Mouse (Mus musculus) gastrocnemius, postnatal 25 days (tissue): ENCODE measurements at regions not wholly inside any gene's neighbourhood (a gene's known extent, or its start where the extent isn't known, plus 50 kb on each side); places are given as distances from the start of the nearest gene placed in this dataset.
A peak's percentile ranks its signal among the peaks of the same experiment; 100 is the strongest.

Experiments used
- DNase-seq: peaks from one replicate; pipeline ENCODE4 v3.0.0; 2022

DNA sequence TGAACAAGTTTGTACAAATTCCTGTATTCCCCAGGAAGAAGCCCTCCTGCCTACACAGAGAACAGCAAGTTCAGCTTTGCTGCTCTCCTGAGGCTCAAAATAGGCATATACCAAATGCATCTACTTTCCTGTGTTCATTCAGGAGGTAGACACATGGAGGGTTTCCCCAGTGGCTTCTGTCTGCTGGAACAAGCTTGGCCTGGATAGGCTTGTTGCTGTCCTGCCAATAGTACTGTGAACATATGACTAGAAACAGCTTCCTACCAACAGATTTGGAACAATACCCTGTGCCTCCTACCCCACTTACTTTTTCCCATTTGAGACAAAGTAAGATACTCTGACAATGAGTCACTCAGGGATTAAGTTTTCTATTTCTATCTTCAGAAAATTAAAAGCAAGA lies 93.8 kb upstream of the Wdpcp start:
- no peak for DNase-seq

DNA sequence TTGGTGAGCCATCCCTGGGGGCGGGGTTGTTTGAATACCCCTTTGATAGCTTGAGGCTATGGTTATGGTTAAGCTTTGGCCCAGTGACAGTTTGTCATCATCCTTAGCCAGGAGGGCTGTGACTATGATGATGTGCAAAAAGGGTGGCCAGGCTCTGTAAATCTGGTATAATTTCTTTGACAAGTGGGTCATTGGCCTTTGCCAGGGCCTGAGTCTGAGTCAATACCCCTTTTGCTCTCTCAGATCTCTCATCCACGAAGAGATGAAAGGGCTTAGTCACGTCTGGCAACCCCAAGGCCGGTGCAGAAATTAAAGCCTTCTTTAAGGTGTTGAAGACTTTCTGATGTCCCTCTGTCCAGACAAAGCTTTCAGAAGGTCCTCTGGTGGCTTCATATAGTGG lies 99.7 kb upstream of the Ugp2 start:
- DNase-seq, result no peak

DNA sequence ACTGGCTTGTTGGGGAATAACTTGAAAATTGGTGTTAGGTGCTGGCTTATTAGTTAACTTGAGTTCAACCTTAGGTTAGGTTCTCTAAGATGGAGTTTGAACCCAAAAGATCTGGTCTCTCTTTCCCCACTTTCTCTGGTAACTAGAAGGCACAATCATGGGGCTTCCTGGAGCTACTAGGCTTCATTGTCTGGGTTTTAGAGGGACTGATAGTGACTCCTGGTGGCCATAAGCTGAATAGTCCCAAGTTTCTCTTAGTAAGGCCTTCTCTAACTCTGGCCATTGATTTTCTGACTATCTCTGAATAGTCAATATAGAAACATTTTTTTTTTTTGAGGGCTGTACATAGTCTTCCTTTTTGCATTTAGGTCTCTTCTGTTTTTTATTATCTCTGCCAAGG lies 97.5 kb upstream of the Ugp2 start:
- no peak for DNase-seq

- no peak for DNase-seq
These were observed 89.0 kb upstream of the Ugp2 start for GRCm38 (mm10) chr11:21460011-21460410.

- no peak for DNase-seq
These were observed 82.5 kb upstream of the Ugp2 start for GRCm38 (mm10) chr11:21453308-21454106.

DNA sequence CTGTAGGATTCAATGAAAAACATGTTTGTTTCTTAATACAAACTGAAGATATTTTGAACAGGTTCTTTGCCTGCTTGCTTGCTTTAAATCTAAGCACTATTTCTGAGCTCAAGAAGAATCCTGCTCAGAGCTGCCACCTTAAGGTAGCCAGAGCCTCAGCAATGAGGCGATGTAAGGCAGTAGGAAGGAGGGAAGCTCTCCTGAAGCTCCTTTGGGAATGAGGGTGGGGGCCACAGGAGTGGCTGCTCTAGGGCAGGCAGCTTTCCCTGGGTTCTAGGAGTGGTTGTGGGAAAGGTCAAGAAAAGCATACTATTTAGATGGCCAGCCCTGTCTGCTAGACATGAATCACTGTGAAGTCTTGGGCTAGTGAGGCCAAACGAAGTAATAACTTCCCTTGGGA lies 62.7 kb upstream of the Ugp2 start:
- peak; percentile 18 for DNase-seq

DNA sequence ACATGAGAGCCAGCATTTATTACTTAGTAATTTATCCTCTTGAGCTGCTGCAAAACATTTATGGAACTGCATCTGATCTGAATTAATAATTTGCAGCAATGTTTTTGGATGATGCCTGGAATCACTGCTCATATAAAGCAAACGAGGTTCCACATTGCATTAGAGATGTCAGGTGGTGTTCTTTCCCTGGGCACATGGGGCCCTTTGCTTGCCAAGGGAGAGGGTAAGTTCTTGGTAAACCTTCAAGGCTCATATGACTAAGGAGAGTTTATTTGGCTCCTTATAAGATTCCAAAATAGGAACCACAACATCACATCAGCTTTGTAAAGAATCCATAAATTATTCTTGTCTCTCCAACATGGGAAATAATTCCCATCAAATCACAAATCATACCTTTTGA lies 59.0 kb upstream of the Ugp2 start:
- no peak for DNase-seq

DNA sequence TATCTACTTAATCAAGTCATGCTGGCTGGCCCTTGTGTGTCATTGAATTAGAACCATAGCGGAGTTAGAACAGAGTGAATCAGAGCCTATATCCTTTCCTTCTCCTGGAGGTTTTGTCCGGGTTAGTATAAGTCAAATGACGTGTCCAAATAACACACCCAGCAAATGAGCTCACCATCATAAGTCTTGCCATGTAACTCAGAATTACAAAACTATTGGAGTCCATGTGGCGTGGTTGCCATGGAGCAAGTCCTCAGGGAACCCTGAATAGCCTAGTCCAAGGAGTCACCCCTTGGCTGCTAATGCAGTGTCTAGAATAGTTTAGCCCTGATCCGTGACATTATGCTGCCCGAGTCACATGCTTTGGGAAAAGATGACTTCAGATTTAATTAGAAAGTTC lies 57.7 kb upstream of the Ugp2 start:
- peak; percentile 78 for DNase-seq

DNA sequence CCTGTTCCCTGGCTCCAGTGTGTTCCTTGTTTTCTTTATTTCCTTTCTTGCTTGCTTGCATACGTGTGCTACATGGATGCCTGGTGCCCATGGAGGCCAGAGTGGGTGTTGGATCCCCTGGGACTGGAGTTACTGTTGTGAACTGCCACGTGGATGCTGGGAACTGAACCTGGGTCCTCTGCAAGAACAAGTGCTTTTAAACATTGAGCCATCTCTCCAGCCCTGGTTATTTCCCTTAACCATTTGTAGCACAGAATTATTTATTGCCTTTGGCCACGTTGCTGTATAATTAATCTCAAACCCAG lies 57.0 kb upstream of the Ugp2 start:
- no peak for DNase-seq

DNA sequence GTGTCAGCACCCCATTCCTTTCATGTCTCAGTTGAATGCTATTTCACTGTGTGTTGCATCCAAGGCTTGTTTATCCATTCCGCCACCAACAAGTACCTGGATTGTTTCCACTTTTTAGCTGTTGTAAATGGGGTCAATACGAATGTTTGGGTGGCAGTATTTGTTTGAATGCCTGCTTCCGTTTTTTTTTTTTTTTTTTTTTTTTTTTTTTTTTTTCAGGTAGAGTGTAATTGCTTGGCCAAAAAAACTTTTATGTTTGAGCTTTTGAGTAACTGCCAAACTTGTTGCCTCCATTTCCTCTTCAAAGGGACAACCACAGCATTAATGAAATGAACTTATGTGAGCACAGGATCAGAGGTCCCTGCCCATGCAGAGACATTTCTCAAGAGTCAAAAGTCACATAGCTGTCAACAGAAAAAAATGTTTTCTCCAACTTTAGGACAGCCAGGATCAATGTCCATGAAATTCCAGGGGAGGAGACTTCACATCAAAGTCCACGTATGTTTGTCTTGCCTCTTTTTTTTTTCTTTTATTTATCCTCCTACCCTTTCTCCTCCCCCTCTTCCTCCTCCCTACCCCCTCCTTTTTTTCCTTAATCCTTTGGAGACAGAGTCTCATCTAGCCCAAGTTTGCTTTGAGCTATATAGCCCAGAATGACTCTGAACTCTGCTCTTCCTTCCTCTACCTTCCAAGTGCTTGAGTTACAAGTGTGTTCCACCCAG lies 56.5 kb upstream of the Ugp2 start:
- no peak for DNase-seq

DNA sequence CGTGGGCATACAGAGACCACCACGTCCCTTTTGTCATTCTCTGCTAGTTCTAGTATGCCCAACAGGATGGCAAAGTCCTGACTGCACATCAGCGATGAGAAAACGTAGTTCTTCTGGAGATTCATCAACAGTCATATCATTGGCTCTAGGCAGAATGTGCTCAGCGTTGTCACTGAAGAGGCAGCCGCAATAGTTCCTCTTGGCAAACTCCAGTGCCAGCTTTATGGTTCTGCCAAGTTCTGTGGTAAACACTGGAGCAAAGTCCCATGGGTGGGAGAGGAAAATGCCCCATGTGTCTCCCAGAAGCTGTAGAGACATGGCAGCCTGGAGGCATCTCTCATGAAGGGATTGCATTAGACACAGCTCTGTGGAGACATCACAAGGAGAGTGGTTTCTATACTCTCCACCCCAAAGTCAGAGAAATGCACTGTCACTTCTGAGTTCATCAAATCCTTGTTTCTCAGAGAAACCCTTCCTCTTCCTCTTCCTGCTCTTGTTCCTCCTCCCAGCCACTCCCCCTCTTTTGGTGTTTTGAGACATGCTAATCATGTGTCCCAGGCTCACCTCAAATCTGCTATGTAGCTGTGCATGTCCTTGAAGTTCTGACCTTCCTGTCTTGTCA lies 54.6 kb upstream of the Ugp2 start:
- DNase-seq, result peak; percentile 11

DNA sequence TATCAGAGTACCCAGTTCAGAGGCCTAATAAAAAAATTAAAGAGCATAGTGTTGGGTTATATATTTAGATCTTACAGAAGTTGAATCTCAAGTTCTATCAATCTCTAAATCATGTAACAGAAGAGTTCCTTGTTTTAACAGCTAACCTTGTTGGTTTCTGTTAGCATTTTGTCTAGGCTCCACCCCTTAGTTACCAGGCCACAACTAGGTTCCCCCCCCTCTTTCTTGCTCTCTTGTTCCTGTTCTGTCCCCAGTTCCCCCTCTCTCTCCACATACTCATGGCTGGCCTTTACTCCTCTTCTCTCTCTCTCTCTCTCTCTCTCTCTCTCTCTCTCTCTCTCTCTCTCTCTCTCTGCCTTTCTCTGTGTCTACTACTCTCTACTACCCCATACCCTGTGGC lies 53.3 kb upstream of the Ugp2 start:
- no peak for DNase-seq

GRCm38 (mm10) chr11:21422281-21422878 lies 51.4 kb upstream of the Ugp2 start:
- no peak for DNase-seq
